Mouse (Mus musculus) spleen, postnatal 4 days (tissue): Measurements from ENCODE around the gene Derl2.

ENCODE experiments used
- DNase-seq, 2 experiments: peaks; one replicate each; pipeline ENCODE4 v3.0.0; 2022; ENCODE audit warnings: low spot score in 2 of 2

The Derl2 gene

DNA sequence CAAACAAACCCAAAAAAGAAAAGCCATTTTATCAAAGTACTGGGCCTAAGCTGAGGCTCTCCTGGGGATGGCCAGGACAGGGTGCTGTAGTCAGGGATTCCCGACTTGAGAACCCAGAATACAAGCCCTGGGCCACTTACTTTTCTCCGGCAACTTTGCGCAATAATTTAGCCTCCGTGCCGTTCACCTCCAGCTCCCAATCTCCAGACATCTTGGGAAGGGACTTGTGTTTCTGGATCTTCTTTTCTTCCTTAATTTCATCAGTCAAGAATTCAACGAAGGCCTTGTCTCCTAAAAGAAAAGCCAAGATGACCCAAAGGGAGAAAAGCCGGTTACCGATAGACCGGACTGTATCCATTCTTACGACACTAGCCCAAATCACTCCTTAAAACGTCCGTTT is 37.6 kb downstream of the Derl2 start:
- DNase-seq: no peak

DNA sequence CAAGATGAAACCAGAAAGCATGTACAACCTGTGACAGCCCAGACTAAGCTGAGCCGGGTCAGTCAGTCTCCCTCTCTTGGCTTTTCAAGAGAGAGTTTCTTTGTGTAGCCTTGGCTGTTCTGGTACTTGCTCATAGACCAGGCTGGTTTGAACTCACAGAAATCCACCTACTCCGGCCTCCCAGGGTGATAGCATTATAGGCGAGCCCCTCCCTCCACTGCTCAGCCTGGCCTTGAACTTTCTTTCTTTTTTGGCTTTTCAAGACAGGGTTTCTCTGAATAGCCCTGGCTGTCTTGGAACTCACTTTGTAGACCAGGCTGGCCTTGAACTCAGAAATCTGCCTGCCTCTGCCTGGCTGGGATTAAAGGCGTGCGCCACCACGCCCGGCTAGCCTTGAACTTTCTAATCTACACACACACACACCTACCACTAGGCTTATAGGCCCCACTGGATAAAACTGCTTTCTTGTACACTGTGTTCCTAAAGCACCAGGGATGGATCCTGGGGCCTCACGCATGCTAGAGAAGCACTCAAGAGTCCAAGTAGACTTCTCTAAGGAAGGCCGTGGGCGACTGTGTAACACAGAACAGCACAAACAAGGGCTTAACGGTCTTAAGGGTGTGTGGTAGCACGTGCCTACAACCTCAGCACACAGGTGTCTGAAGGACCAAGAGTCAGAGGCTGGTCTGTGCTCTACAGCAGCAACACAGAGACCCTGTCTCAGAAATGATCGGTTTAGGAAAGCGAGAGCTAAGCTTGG is 38.7 kb downstream of the Derl2 start:
- no peak for DNase-seq

DNA sequence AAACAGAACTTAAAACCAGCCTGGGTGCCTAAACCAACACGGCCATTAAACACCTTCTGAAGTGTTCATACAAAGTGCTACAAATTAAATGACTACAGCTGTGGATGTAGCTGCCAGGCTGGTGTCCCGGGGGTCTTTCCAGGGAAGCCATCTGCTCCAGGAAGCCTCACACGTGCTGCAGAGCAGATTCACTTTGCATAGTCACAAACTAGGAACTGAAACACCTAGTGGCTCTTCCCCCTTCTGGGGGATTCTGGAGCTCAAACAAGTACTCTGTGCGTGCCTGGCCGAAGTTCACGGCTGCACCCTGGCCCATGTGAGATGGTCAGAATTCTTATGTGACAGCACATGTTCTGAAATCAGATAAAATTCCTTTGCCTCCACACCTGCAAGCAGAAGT is 39.4 kb downstream of the Derl2 start:
- no peak for DNase-seq

DNA sequence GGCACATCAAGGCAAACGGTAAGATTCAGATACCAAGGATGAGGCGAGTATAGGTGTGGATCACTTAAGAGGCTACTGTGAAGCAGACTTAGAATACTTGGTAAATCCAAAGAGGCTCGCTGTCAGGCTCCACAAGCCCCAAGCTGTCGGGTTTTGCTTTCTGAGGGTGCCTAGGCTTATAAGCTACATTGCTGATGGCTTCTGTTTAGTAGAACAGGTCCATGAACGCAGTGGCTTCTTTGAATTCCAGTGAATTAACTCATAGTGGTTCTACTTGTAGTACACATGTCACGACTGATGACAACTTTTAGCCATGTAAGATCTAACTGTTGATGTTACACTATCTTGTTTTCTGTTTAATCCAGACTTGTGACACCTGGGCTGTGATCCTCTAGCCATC is 42.3 kb downstream of the Derl2 start:
- DNase-seq: no peak

DNA sequence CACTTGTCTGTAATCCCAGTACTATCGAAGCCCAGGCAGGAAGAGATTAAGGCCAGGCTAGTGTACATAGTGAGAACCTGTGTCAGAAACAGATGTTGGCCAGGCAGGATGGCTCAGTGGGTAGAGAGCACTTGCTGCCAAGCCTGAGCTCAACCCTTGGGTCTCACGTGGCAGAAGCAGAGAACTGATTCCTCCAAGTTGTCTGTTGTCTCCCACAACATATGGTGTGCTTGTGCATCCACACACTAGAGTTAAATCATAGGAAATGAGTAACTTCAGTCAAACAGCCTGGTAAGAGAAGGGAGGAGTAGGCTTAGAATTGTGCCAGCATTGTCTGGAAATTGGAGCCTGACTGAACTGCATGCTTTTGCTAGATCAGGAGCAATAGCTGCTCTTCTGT is 44.4 kb downstream of the Derl2 start:
- no peak for DNase-seq

DNA sequence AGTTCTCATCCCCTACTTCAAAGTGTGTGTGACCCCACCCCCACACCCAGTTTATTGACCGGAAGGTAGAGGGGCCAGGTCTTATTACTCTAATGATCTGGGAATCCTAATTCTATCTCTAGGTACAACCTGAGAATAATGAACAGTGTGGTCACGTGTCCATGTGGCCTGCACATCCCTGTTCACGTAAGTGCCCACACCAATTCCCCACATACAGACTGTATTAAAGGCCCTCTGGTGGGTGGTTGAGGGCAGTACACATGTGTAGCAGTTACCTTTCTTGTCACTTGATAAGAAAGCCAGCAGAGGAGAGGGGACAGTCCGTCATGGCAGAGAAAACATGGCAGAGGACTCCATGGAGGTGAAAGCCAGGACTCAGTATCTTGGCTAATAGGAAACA is 45.7 kb downstream of the Derl2 start:
- peak; percentile 31 to 63 for DNase-seq

DNA sequence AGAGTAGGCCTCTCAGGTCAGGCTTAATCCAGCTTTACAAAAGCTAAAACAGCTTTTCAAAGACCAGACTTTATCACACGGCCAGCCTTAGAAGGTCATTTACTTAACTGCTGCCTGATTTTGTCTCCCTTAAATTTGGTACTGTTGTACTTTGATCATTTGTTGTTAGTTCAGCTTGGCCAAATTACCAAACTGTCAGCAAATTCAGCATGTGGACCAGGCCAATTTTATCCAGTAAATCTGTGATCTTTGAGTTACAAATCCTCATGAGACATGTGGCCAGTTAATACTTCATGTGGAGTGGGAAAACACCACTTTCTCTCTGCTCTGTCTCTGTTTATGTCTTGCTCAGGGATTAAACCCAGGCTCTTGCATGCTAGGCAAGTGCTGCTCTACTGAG is 47.1 kb downstream of the Derl2 start:
- no peak for DNase-seq

DNA sequence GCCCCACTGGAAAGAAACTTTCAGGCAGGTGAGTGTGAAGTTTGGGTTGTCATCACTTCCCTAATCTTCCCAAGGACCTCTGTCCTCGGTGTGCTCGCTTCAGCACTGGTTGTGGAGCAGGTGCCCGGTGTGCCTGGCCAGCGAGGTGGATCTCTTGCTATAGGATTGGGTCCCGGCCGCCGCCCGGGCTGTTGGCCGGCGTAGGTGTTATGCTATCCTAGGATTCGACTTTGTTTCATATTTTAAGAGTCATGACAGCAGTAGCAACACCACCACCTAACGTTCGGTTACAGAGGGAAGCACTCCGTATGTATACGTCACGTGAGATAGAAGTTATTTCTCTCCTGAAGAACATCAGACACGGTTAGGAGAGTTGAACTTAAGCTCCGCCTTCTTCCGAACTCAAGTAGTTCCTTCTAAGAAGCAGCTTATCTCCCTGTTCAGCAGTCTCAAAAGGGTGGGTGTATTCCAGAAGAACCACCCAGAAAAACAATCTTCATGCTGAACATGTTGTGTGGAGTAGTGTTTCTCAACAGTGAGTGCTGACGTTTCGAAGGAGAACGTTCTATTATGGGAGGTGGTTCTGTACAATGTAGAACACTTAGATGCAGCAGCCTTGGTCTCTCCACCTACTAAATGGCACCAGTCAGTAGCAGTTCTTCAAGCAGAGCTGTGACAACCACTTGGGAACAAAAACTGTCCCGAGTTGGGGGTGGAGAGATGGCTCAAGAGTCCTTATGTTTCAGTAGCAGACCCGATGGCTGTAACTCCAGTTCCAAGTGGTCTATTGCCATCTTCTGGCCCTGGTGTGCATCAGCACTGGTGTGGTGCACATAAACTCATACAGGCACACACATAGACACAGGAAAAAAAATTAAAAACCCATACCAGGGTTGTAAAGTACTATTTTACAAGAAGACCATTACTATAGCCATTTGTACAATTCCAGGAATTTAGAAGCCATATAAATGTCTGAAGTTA is 48.8 kb downstream of the Derl2 start:
- DNase-seq: no peak

DNA sequence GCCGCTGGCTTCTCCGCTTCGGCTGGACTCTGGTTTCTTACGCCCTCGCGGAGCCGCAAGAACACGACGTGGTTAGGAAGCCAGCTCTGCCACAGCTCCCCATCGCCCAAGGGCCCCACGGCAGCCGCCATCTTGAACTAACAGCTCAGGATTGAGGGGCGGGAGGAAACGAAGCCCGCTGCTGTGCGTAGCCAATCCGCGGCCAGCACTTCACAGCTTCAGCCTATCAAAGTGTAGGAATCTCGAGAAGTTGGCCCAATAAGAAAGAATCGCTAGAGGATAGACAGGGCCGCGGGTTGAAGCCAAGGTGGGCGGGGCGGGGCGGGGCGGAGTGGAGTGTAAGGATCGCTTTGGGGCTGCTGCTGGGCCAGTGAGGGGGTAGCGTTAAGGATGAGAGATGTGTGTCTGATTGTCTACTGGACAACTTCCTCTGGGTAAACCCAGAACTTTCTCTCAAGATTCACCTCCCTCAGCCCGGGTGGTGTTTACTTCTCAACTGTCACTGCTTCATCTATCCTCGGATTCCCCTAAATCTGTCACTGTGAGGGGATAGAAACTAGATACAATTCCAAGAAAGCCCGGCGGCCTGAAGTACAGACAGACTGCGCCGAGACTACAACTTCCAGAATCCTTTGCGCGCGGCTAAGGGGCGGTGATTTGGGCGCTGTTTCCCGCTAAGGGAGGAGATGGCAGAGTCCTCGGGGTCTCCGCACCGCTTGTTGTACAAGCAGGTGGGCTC is 49.7 kb downstream of the Derl2 start, which contains the start of the genes Nup88 and Rpain:
Gene Nup88, minus strand, starts transcription at position 153 of the 739 bp plus-strand sequence.
Gene Rpain, plus strand, starts transcription at position 393 of the 739 bp plus-strand sequence.
- peak; percentile 91 to 94 for DNase-seq

DNA sequence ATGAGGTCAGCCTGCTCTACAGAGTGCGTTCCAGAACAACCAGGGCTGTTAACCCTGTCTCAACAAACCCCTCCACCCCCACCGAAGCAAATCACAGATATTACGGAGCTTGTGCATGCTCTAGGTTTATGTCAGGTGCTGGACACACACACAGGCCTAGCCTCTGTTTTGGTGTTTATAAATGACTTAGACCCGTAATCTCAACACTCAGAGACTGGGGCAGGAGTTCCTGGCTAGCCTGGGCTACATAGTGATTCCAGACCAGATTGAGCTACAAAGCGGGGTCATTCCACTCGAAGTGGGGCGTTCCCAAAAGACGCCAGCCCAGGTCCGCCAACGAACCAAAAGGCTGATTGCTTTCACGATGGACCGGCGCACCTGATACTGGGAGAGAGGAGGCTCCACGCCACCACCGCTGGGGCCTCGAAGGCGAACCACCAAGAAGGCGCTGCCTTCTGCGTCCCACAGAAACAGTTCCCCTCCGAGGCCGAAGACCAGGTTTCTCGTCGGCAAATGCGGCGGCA is 50.3 kb downstream of the Derl2 start:
- no peak for DNase-seq

DNA sequence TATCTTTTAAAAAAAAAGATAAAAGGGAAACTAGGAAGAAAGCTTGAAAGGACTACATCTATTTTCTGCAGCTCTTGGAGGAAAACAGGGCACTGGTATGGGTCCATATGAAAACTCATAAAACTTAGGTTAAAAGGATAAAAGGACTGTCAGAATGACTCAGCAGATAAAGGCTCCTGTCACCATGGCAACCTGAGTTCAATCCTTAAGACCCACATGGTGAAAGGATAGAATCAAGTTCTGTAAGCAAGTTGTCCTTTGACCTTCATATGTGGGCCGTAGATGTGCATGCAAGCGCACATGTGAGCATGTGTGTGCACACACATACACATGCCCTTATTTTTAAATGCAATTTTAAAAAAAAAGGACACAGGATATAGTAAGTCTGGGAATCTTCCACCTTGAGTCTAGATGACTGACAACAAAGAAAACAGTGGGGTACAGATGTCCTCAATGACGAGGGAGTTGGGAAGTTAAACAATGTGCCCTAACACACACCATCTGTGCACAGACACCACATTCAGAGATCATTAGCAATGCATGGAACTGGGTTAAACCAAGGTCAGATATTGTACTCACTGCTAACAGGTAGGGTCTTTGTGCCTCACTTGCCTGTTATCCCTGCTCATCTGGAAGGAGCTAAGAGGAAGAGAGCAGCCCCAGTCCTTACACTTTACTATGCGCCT is 55.3 kb downstream of the Derl2 start:
- DNase-seq: no peak

DNA sequence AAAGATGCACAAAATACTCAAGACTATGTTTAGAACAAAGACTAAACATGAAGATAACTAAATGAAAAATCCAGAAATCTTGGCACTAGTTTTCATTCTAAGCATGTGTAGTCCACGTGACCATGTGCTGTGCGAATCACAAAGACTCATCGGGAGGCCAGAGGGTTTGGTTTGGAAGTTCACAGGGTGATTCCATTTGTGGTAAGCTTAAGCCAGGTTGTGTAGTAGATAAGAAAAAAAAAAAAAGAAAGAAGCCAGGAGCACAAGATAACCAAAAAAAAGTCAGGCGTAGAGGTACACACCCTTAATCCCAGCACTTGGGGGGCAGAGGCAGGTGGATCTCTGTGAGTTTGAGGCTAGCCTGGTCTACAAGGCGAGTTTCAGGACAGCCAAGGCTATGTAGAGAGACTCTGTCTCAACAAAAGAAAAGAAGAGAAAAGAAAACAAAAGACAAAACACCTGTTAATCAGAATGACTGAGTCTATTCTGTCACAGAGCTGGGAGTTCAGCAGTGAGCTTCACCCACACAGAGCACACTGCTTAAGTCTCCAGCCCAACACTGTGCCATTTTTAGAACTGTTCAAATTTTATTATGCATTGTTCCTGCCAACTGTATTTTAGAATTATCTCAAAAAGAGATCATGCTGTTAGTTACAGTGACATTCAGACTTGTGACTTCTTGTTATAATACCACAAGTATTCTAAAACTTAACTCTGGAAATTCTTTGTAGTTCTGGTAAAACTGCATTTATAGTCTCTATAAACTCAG is 58.7 kb downstream of the Derl2 start:
- no peak for DNase-seq
